Mouse (Mus musculus) forebrain, embryonic 13.5 days (tissue): ENCODE measurements at regions not wholly inside any gene's neighbourhood (a gene's known extent, or its start where the extent isn't known, plus 50 kb on each side); places are given as distances from the start of the nearest gene placed in this dataset.
A peak's percentile ranks its signal among the peaks of the same experiment; 100 is the strongest.
"Not testable (repeated sequence)": the region's sequence is repeated elsewhere in the genome, so short reads cannot be mapped to it uniquely, and the experiment has no call there.

Source experiments
- ATAC-seq: fragments of 200-750 bp; cut with Nextera tagmentation; 2 replicates; pipeline ENCODE4 v1.8.0; 2017
- H3K27ac ChIP-seq: fragments of 300-500 bp; sonication (generic); 2 replicates; pipeline ENCODE4 v1.5.1; 2015; ENCODE audit warnings: inconsistent platforms, mild to moderate bottlenecking, moderate library complexity
- H3K27me3 ChIP-seq: fragments of 300-500 bp; sonication (generic); 2 replicates; pipeline ENCODE4 v1.6.1; 2015; ENCODE audit warnings: mild to moderate bottlenecking, inconsistent platforms
- H3K36me3 ChIP-seq: fragments of 300-500 bp; sonication (generic); 2 replicates; pipeline ENCODE4 v1.6.1; 2015; ENCODE audit warnings: mild to moderate bottlenecking, inconsistent platforms; ENCODE audit not compliant: poor library complexity, severe bottlenecking
- H3K4me1 ChIP-seq: fragments of 300-500 bp; sonication (generic); 2 replicates; pipeline ENCODE4 v1.6.1; 2015; ENCODE audit warnings: inconsistent platforms
- H3K4me2 ChIP-seq: fragments of 300-500 bp; sonication (generic); 2 replicates; pipeline ENCODE4 v1.6.1; 2015; ENCODE audit warnings: inconsistent platforms, mild to moderate bottlenecking, moderate library complexity
- H3K4me3 ChIP-seq: fragments of 300-500 bp; sonication (generic); 2 replicates; pipeline ENCODE4 v1.5.1; 2015; ENCODE audit warnings: mild to moderate bottlenecking, inconsistent platforms
- H3K9ac ChIP-seq: fragments of 300-500 bp; sonication (generic); 2 replicates; pipeline ENCODE4 v1.6.1; 2015; ENCODE audit warnings: mild to moderate bottlenecking, inconsistent platforms
- H3K9me3 ChIP-seq: fragments of 300-500 bp; sonication (generic); replicated peaks from 2 replicates; pipeline ENCODE4 v1.6.1; 2016; ENCODE audit warnings: inconsistent platforms
- WGBS: fragments of 180-500 bp; shearing (Covaris S2); methylation state at CpG from one replicate; pipeline ENCODE4 v1.1.7; 2015; 5-methylcytosine and 5-hydroxymethylcytosine counted together

DNA sequence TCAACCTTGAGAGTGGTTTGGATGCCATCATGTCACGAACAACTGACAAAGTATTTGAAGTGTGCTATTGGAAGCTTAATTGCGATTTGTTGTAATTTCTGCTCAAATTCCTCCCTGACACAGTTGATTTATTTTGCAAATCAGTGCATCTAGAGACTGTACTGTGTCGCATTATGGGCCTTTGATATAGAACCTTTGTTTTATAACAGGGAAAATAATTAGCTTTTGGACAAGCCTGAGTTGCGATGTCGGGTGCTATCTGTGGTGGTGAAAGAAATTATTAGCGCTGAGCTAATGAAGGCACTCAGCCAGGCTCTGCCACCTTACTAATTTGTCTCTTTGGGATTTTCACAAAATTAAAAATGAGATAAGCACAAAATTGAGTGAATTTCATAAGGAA, 473.6 kb downstream of the Tlr4 start:
- no peak overlapping the region for H3K27ac ChIP-seq
- H3K4me2 ChIP-seq = no peak overlapping the region
- ATAC-seq = peak; percentile 69
- H3K4me1 ChIP-seq = peaks cover 6% of the 10 kb centered on the region; the same call in 1 of the 2 replicates
- no peak overlapping the region for H3K9ac ChIP-seq
- H3K36me3 ChIP-seq = no peaks in the 10 kb centered on the region
- H3K9me3 ChIP-seq = no peaks in the 10 kb centered on the region
- no peak overlapping the region for H3K4me3 ChIP-seq
- H3K27me3 ChIP-seq = no peaks in the 10 kb centered on the region
- 52% methylated on average over 6 of the region's 6 CpGs for WGBS

GRCm38 (mm10) chr4:67301740-67302139, 474.4 kb downstream of the Tlr4 start:
- Histone ChIP-seq H3K4me3 (no peak overlapping the region), H3K27me3 (no peaks in the 10 kb centered on the region), H3K4me2 (no peak overlapping the region), H3K9ac (no peak overlapping the region), H3K4me1 (peaks cover 6% of the 10 kb centered on the region; the same call in 1 of the 2 replicates), H3K36me3 (no peaks in the 10 kb centered on the region), H3K9me3 (no peaks in the 10 kb centered on the region), H3K27ac (no peak overlapping the region)
- ATAC-seq = no peak
- 80% methylated on average over 2 of the region's 2 CpGs for WGBS

DNA sequence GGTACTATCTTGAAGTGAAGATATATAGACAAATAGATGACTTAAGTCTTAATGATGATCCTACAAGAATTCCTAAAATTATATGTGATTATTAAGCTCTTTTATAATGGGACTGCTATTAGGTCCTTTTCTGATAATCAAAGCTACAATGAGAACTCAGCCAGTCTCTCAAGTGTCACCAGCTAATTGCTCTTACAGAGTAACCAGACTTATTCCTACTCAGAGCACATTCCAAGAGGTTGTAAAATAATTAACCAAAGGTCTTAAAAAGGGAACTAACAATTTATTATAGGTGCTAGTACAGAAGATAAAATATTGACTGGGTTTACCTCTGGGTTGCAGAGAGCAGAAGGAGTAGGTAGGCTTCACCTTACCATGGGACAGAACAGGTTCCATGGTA, 492.7 kb downstream of the Tlr4 start:
- not testable (repeated sequence) for H3K27me3 ChIP-seq, H3K4me2 ChIP-seq, H3K4me3 ChIP-seq, H3K9ac ChIP-seq, ATAC-seq, H3K27ac ChIP-seq, H3K36me3 ChIP-seq, H3K9me3 ChIP-seq, H3K4me1 ChIP-seq
